Mouse (Mus musculus) embryonic fibroblast, embryonic 13.5 days (primary cell): ENCODE measurements around the gene Farp1. TPM values are rescaled to one million over a fixed set of nuclear protein-coding genes. Genes with fewer than 3 reads are reported as not detected.
A peak's percentile ranks its signal among the peaks of the same experiment; 100 is the strongest.

Experiments used
- H3K27ac ChIP-seq: 2 replicates; pipeline ENCODE4 v1.5.1; 2012; ENCODE audit warnings: low read length, control low read depth, inconsistent platforms; ENCODE audit not compliant: insufficient read depth
- H3K4me1 ChIP-seq: 2 replicates; pipeline ENCODE4 v1.6.1; 2011; ENCODE audit warnings: low read length; ENCODE audit not compliant: control insufficient read depth, insufficient read depth
- H3K4me3 ChIP-seq: 2 replicates; pipeline ENCODE4 v1.5.1; 2011; ENCODE audit warnings: mild to moderate bottlenecking, control low read depth, low read length; ENCODE audit not compliant: insufficient read depth
- CTCF ChIP-seq: IDR thresholded peaks from 2 replicates; pipeline ENCODE4 v1.5.1; 2011; ENCODE audit warnings: mild to moderate bottlenecking, control low read depth, low read length, moderate library complexity, borderline replicate concordance; ENCODE audit not compliant: insufficient read depth
- POLR2A ChIP-seq: IDR thresholded peaks from 2 replicates; pipeline ENCODE4 v1.6.1; 2011; ENCODE audit warnings: low read depth, mild to moderate bottlenecking, control low read depth, low read length, moderate library complexity
- polyA plus RNA-seq: library from polyadenylated mRNA; stranded (reverse); fragments of >200 nt; gene quantifications from 2 replicates; pipeline ENCODE4 v1.2.4, GENCODE M21; 2011; ENCODE audit warnings: low read depth; ENCODE audit not compliant: missing spikeins, insufficient read length

Farp1 gene
- polyA plus RNA-seq, 1 experiment, result 142 TPM

- Histone ChIP-seq H3K4me1 (peaks cover 12% of the 10 kb centered on the region), H3K4me3 (no peak overlapping the region), H3K27ac (peak overlapping the region; percentile 95; the same call in 1 of the 2 replicates)
- TF ChIP-seq CTCF (no peak), POLR2A (no peak)
Observed at GRCm38 (mm10) chr14:121190386-121190785, 155.4 kb downstream of the Farp1 start.

GRCm38 (mm10) chr14:121191739-121192138, 156.7 kb downstream of the Farp1 start:
- H3K27ac ChIP-seq, result peak overlapping the region; percentile 95
- H3K4me1 ChIP-seq, result peaks cover 12% of the 10 kb centered on the region
- TF ChIP-seq CTCF (no peak), POLR2A (no peak)
- H3K4me3 ChIP-seq, result no peak overlapping the region

- Histone ChIP-seq H3K27ac (peak overlapping the region; percentile 95), H3K4me1 (peaks cover 12% of the 10 kb centered on the region), H3K4me3 (no peak overlapping the region)
- TF ChIP-seq POLR2A, result no peak
- no peak for TF ChIP-seq CTCF
Observed at GRCm38 (mm10) chr14:121192394-121192793, 157.4 kb downstream of the Farp1 start.

- Histone ChIP-seq H3K4me1 (peaks cover 19% of the 10 kb centered on the region), H3K27ac (no peak overlapping the region), H3K4me3 (no peak overlapping the region)
- TF ChIP-seq POLR2A (no peak), CTCF (no peak)
Observed at GRCm38 (mm10) chr14:121193981-121194380, 159.0 kb downstream of the Farp1 start.

GRCm38 (mm10) chr14:121198915-121199572, 164.0 kb downstream of the Farp1 start:
- H3K4me3 ChIP-seq, result no peak overlapping the region
- no peak for TF ChIP-seq POLR2A
- TF ChIP-seq CTCF, result no peak
- H3K27ac ChIP-seq, result no peak overlapping the region
- peaks cover 16% of the 10 kb centered on the region for H3K4me1 ChIP-seq

- TF ChIP-seq POLR2A (no peak), CTCF (no peak)
- H3K4me1 ChIP-seq, result peaks cover 18% of the 10 kb centered on the region
- no peak overlapping the region for H3K27ac ChIP-seq
- H3K4me3 ChIP-seq, result no peak overlapping the region
Observed at GRCm38 (mm10) chr14:121199789-121200188, 164.8 kb downstream of the Farp1 start.

GRCm38 (mm10) chr14:121200353-121200752, 165.4 kb downstream of the Farp1 start:
- no peak overlapping the region for H3K27ac ChIP-seq
- peaks cover 21% of the 10 kb centered on the region for H3K4me1 ChIP-seq
- no peak overlapping the region for H3K4me3 ChIP-seq
- TF ChIP-seq CTCF (no peak), POLR2A (no peak)

GRCm38 (mm10) chr14:121201178-121201577, 166.2 kb downstream of the Farp1 start:
- Histone ChIP-seq H3K4me3 (no peak overlapping the region), H3K4me1 (peaks cover 21% of the 10 kb centered on the region), H3K27ac (no peak overlapping the region)
- no peak for TF ChIP-seq POLR2A

- Histone ChIP-seq H3K4me1 (peaks cover 6% of the 10 kb centered on the region), H3K27ac (peak overlapping the region; percentile 82), H3K4me3 (no peak overlapping the region)
- no peak for TF ChIP-seq CTCF
- TF ChIP-seq POLR2A, result no peak
Observed at GRCm38 (mm10) chr14:121205459-121205858, 170.5 kb downstream of the Farp1 start.

GRCm38 (mm10) chr14:121207441-121208158, 172.6 kb downstream of the Farp1 start:
- Histone ChIP-seq H3K4me3 (no peak overlapping the region), H3K27ac (no peak overlapping the region), H3K4me1 (peaks cover 6% of the 10 kb centered on the region)
- no peak for TF ChIP-seq CTCF
- TF ChIP-seq POLR2A, result no peak

- H3K4me3 ChIP-seq, result no peak overlapping the region
- H3K27ac ChIP-seq, result no peak overlapping the region
- peaks cover 10% of the 10 kb centered on the region for H3K4me1 ChIP-seq
- TF ChIP-seq CTCF (no peak), POLR2A (no peak)
Observed at GRCm38 (mm10) chr14:121208159-121208515, 173.1 kb downstream of the Farp1 start.
